Mouse (Mus musculus): Measurements from ENCODE around the gene Fam117a. TPM values are rescaled to one million over a fixed set of nuclear protein-coding genes. Genes with fewer than 3 reads are reported as not detected.

Gene Fam117a
- 1 to 10 TPM; 3.0 to 3.6 TPM for total RNA-seq (2021)
- long read RNA-seq, experiment 1, partial matches to known transcripts: 0 of 1 reads
- long read RNA-seq, experiment 1, other reads (novel, unspliced or antisense): 0 of 1 reads
- long read RNA-seq, experiment 2, partial matches to known transcripts: 0 of 2 reads
- long read RNA-seq, experiment 2, other reads (novel, unspliced or antisense): 0 of 2 reads

DNA sequence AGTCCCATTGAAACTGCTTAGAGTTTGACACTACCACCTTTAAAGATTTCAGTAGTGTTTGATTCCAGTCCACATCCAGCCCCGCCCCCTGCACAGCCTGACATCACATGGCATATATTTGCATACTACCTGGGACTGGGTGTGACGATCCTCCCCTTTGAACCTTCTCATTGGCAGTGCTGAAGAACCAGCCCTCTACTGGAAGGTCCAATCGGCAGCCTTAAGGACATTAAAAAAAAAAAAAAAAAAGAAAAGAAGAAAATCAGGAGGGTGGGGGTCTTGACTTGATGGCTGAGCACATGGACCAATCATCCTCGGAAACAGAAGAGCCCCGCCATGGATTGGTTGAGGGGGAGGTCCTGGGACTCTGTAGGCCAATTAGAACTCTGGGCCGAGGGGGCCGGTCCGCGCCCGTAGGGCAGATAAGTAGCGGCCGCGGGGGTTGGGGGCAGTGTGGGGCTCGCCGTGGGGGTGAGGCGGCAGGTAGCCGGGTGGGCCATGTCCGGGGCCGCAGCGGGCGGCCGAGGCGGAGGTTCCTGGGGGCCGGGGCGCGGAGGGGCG, at the start of gene Fam117a:
TSS of gene Fam117a (plus strand) at position 451 of the 561 bp plus-strand sequence.
- intact Hi-C loops (cut with DNase I): no loop called here
- peak; percentile 41 to 77 for DNase-seq (ENCODE audit: extremely low spot score in 1 of 2, low spot score in 2 of 2)
- peak within 1 kb of the TSS; percentile 77 for H3K4me3 ChIP-seq
- no peak within 1 kb of the TSS for H3K27ac ChIP-seq
- no peak; the same call in 1 of the 2 replicates for TF ChIP-seq CTCF (IDR thresholded peaks at IDR 0.05)

GRCm38 (mm10) chr11:95291998-95292397, 44.8 kb upstream of the Fam117a start:
- H3K4me3 ChIP-seq: no peak overlapping the region
- H3K27ac ChIP-seq: no peak overlapping the region
- TF ChIP-seq CTCF (IDR thresholded peaks at IDR 0.05): no peak
- no peak for DNase-seq (ENCODE audit: extremely low spot score in 1 of 2, low spot score in 2 of 2)
- intact Hi-C loops (cut with DNase I): no loop called here

DNA sequence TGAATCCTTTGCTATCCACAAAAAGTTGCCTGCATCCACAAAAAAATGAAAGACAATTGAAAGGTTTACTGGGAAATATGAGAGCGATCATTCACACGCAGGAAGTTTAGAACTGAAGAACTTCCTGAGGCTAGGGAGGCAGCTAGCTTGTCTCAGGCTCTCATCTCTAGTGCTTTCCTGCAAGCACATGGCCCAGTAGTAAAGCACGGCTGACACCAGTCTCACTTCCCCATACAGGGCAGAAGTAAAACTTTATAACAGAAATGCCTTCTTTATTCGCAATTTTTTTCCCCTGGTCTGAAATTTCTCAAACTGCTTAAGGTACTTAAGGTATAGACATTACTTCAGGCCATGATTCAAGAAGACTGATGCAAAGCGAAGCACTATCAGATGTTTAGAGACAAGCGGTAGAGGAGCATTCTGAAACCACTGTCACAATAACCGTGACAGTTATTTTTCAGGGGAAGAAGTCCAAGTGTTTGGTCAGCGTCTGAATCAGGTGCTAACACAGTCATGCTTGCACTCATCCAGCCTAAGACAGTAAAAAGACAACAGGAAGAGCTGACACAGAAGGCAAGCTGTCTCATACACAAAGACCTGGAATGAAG, 43.7 kb upstream of the Fam117a start:
- no peak overlapping the region for H3K4me3 ChIP-seq
- no peak for DNase-seq (ENCODE audit: extremely low spot score in 1 of 2, low spot score in 2 of 2)
- intact Hi-C loops (cut with DNase I): no loop called here
- no peak for TF ChIP-seq CTCF (IDR thresholded peaks at IDR 0.05)
- H3K27ac ChIP-seq: no peak overlapping the region

GRCm38 (mm10) chr11:95295736-95296135, 41.1 kb upstream of the Fam117a start:
- intact Hi-C loops (cut with DNase I): no loop called here
- TF ChIP-seq CTCF (IDR thresholded peaks at IDR 0.05): no peak
- Histone ChIP-seq H3K27ac (no peak overlapping the region), H3K4me3 (no peak overlapping the region)
- DNase-seq (ENCODE audit: extremely low spot score in 1 of 2, low spot score in 2 of 2): no peak

DNA sequence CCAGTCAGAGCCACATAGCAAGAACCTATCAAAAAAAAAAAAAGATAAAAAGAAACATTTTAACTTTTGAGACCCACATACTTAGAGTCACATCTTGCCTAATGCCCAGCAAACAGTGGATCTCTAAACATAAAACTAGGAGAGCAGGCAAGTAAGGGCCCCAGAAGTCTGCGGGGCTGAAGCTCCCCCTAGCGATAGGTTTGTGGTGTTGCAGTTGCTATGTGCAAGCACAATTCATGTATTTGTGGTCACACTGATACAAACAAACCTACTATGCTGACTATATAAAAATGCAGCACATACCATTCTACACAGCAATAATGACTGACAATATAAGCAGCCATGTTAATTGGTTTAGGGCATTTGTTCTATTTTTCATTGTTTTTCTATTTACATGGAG, 38.7 kb upstream of the Fam117a start:
- H3K27ac ChIP-seq: no peak overlapping the region
- no peak overlapping the region for H3K4me3 ChIP-seq
- DNase-seq (ENCODE audit: extremely low spot score in 1 of 2, low spot score in 2 of 2): no peak
- TF ChIP-seq CTCF (IDR thresholded peaks at IDR 0.05): peak; percentile 72
- intact Hi-C loops (cut with DNase I): no loop called here

DNA sequence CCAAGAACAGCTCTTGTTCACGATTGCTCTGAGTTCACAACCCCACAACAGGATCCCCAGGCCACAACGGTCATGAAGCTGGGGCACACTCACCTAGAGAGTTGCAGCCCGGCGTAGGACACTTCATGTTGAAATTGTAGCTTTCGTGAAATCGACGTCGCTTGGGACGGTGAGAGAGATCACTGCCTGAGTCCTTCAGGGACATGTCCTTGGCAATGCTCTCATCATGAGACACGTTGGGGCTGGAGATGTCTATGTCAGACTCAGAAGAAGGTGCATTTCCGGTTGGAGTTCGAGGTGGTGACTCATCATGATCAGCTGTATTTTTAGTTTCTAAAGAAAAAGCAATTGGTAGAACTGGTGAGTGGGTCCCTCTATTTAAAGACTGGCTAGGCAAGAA, 36.9 kb upstream of the Fam117a start:
- intact Hi-C loops (cut with DNase I): no loop called here
- H3K4me3 ChIP-seq: no peak overlapping the region
- no peak overlapping the region for H3K27ac ChIP-seq
- no peak for DNase-seq (ENCODE audit: extremely low spot score in 1 of 2, low spot score in 2 of 2)
- no peak for TF ChIP-seq CTCF (IDR thresholded peaks at IDR 0.05)

DNA sequence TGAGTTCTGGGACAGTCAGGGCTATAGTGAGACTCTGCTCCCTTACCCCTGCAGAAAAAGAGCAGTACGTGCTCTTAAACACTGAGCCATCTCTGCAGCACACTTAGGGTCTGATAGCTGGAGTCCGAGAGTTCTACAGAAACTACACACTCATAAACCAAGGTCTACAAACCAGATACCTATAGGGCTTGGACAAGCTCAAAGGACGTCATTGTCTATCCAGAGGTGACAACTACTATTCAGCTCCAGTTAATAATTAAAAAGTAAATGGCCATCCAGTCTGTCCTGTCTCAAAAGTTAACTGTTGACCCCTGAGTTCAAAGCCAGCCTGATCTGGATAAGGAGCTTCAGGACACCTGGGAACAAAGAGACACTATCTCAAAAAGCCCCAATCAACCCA, 35.0 kb upstream of the Fam117a start:
- H3K4me3 ChIP-seq: no peak overlapping the region
- no peak for TF ChIP-seq CTCF (IDR thresholded peaks at IDR 0.05)

DNA sequence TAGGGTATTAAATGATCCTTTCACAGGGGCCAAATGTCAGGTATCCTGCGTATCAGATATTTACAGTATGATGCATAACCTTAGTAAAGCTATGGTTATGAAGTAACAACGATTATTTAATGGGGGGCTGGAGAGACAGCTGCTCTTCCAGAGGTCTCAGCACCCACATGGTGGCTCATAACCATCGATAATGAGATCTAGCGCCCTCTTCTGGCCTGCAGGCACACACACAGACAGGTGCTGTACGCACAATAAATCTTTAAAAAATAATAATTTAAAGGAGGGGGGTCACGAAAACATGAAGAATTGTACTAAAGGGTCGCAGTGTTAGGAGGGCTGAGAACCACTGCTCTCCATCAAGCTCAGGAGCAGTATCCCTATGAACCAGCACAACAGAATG, 31.2 kb upstream of the Fam117a start:
- no peak for DNase-seq (ENCODE audit: extremely low spot score in 1 of 2, low spot score in 2 of 2)
- peak; percentile 37 for TF ChIP-seq CTCF (IDR thresholded peaks at IDR 0.05)
- Histone ChIP-seq H3K4me3 (no peak overlapping the region), H3K27ac (no peak overlapping the region)
- intact Hi-C loops (cut with DNase I): loop anchor here (5.0 kb wide), 1 partner anchor 217 kb away; no protein-coding TSS in a partner anchor

More for the DNA sequence above, 35.0 kb upstream of the Fam117a start:
- intact Hi-C loops (cut with DNase I): no loop called here
- no peak overlapping the region for H3K27ac ChIP-seq
- no peak for DNase-seq (ENCODE audit: extremely low spot score in 1 of 2, low spot score in 2 of 2)

DNA sequence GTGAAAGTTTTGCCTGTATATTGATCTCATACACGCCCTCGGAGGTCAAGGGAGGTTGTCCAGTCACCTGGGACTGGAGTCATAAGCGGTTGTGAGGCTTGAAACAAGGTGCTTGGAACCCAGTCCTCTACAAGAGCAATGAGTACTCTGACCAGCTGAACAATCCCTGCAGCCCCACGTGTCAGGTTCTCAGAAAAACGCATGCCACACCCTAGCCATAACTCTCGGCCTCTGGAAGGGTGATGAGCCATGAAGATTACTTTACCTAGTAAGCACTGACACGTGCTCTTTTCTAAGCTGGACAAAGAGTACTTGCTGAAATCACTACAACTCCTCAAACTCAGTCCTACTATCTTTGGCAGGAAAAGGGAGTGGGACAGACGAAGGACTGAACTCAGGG, 29.3 kb upstream of the Fam117a start:
- intact Hi-C loops (cut with DNase I): loop anchor here (5.0 kb wide), 1 partner anchor 215 kb away; no protein-coding TSS in a partner anchor
- no peak for TF ChIP-seq CTCF (IDR thresholded peaks at IDR 0.05)
- no peak overlapping the region for H3K27ac ChIP-seq
- DNase-seq (ENCODE audit: extremely low spot score in 1 of 2, low spot score in 2 of 2): no peak
- H3K4me3 ChIP-seq: no peak overlapping the region

DNA sequence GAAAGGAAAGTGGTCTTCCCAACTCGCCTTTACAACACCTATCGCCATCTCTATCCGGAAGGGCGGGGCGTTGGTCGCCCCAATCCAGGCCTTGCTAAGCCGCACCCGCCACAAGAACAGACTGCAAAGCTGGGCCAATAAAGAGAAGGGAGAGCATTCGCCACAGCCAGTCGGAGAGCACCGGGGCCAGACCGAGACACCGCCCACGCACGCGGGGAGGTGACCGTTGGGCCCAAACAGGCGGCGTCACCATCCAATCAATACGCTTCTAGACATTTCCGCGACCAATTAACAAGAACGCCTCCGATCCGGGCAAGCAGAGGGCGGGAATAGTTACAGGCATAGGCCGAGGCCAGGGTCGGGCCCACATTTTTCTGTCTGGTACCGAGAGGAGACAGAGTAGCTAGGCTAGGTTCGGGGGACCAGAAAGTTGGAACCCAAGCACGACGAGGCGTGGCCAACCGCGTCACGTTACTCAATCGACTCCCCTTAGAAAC, 27.3 kb upstream of the Fam117a start:
- DNase-seq (ENCODE audit: extremely low spot score in 1 of 2, low spot score in 2 of 2): peak; percentile 95 to 98
- Histone ChIP-seq H3K27ac (peak overlapping the region; percentile 99), H3K4me3 (peak overlapping the region; percentile 98)
- TF ChIP-seq CTCF (IDR thresholded peaks at IDR 0.05): no peak
- intact Hi-C loops (cut with DNase I): loop anchor here (1.0 to 5.0 kb wide), 2 partner anchors 75 to 213 kb away; partner anchors contain the start of gene Slc35b1

DNA sequence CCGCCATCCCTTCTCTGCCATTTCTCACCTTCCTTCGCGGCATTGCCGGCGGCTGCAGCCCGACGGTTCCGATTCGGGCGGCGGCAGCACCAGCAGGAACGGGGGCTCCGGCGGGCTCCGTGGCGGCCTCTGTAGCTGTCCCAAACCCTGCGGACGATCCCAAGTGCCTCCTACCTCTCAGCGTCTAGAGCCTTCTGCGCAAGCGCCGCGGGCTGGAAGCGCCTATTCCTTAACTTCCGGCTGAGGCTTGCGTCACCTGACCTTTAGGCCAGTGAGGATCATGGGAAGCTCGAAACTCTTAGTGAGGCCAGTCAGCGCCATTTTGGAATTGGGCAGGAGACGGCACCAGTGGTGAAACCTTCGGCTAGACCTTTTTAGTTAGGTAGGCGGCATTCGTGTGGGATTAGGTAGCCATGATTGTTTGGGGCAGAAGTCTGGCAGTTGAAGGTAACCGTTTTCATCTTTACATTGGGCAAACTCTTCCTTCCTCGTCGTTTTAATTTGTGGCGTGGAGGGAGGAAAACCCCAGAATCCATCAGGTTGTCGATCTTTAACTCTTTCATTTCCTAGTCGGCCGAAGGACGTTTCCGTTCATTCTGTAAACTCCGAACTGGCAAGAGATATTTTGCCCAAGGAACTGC, 26.7 kb upstream of the Fam117a start, which contains the start of gene Kat7:
TSS of gene Kat7 (minus strand) at position 240 of the 641 bp plus-strand sequence.
- H3K4me3 ChIP-seq: peak within 1 kb of the TSS; percentile 98
- DNase-seq (ENCODE audit: extremely low spot score in 1 of 2, low spot score in 2 of 2): peak; percentile 95 to 98
- TF ChIP-seq CTCF (IDR thresholded peaks at IDR 0.05): no peak
- peak within 1 kb of the TSS; percentile 99 for H3K27ac ChIP-seq
- intact Hi-C loops (cut with DNase I): loop anchor here (1.0 kb wide), 1 partner anchor 74 kb away; the partner anchor contains the start of gene Slc35b1
